Mouse (Mus musculus) embryonic facial prominence, embryonic 13.5 days (tissue): ENCODE data around the gene Myrf. TPM values are rescaled to one million over a fixed set of nuclear protein-coding genes. Genes with fewer than 3 reads are reported as not detected.

Source experiments
- ATAC-seq: fragments of 200-750 bp; cut with Nextera tagmentation; 2 replicates; pipeline ENCODE4 v1.8.0; 2017; ENCODE audit warnings: low read depth; ENCODE audit not compliant: insufficient number of reproducible peaks, insufficient read depth, low FRiP score, low TSS enrichment
- H3K27ac ChIP-seq: fragments of 300-500 bp; sonication (generic); 2 replicates; pipeline ENCODE4 v1.5.1; 2015; ENCODE audit warnings: moderate library complexity, mild to moderate bottlenecking, inconsistent platforms
- H3K27me3 ChIP-seq: fragments of 300-500 bp; sonication (generic); 2 replicates; pipeline ENCODE4 v1.6.1; 2015; ENCODE audit warnings: mild to moderate bottlenecking, inconsistent platforms
- H3K36me3 ChIP-seq: fragments of 300-500 bp; sonication (generic); 2 replicates; pipeline ENCODE4 v1.6.1; 2015; ENCODE audit warnings: mild to moderate bottlenecking, inconsistent platforms
- H3K4me1 ChIP-seq: fragments of 300-500 bp; sonication (generic); 2 replicates; pipeline ENCODE4 v1.6.1; 2015; ENCODE audit warnings: inconsistent platforms
- H3K4me2 ChIP-seq: fragments of 300-500 bp; sonication (generic); 2 replicates; pipeline ENCODE4 v1.6.1; 2015; ENCODE audit warnings: moderate library complexity, mild to moderate bottlenecking, inconsistent platforms
- H3K4me3 ChIP-seq: fragments of 300-500 bp; sonication (generic); 2 replicates; pipeline ENCODE4 v1.5.1; 2015; ENCODE audit warnings: mild to moderate bottlenecking, inconsistent platforms
- H3K9ac ChIP-seq: fragments of 300-500 bp; sonication (generic); 2 replicates; pipeline ENCODE4 v1.6.1; 2015; ENCODE audit warnings: mild to moderate bottlenecking, inconsistent platforms
- H3K9me3 ChIP-seq: fragments of 300-500 bp; sonication (generic); 2 replicates; pipeline ENCODE4 v1.6.1; 2016; ENCODE audit warnings: inconsistent platforms
- WGBS: fragments of 180-500 bp; shearing (Covaris S2); methylation state at CpG from one replicate; pipeline ENCODE4 v1.1.7; 2015; ENCODE audit warnings: mixed read lengths; 5-methylcytosine and 5-hydroxymethylcytosine counted together
- polyA plus RNA-seq: library from polyadenylated mRNA; unstranded; fragments of >200 nt; fragmentation: Nextera tagmentation; extraction: Ambion mirVana; gene quantifications from 2 replicates; pipeline ENCODE4 v1.2.1, GENCODE M21; 2015

Gene Myrf
- polyA plus RNA-seq, 1 experiment from 2014 or later: 0.91 TPM

DNA sequence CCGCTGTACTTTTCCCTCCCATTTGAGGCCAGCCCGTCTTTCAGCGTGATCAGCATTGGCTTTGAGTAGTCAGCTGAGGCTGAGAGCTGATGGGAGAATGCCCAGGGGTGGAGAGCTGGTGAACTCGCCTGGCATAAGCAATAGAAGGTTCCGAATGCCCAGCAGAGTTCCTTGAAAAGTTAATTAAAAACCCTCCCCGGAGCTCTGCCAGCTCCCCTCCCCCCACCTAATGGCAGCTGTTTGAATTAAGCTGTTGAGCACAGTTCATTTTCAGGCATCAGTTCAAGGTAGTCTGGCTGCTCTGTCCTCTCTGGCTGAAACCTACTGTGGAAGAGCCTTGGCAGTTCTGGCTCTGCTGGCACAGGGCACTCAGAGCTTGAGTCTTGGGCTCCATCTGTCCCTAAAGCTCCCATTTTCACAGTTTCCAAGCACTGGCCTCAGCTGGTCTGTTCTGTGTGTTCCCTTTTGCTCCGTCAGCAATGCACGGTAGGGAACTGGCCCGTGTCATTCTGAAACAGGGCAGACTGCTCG is 52.2 kb downstream of the Myrf start:
- Histone ChIP-seq H3K27ac (peak overlapping the region; percentile 48; the same call in 1 of the 2 replicates), H3K9ac (peak overlapping the region; percentile 16; the same call in 1 of the 2 replicates), H3K9me3 (no peaks in the 10 kb centered on the region), H3K4me1 (peaks cover 35% of the 10 kb centered on the region), H3K4me3 (no peak overlapping the region), H3K27me3 (no peaks in the 10 kb centered on the region), H3K36me3 (peaks cover 86% of the 10 kb centered on the region), H3K4me2 (no peak overlapping the region)
- no peak for ATAC-seq
- WGBS: 55% methylated on average over 10 of the region's 10 CpGs

- no peak overlapping the region for H3K27ac ChIP-seq
- no peak overlapping the region for H3K4me3 ChIP-seq
- peaks cover 39% of the 10 kb centered on the region for H3K4me1 ChIP-seq
- H3K36me3 ChIP-seq: peaks cover 68% of the 10 kb centered on the region
- H3K9me3 ChIP-seq: no peaks in the 10 kb centered on the region
- H3K9ac ChIP-seq: no peak overlapping the region
- 88% methylated on average over 8 of the region's 8 CpGs for WGBS
- H3K27me3 ChIP-seq: no peaks in the 10 kb centered on the region
- H3K4me2 ChIP-seq: no peak overlapping the region
- ATAC-seq: no peak
These were observed 54.0 kb downstream of the Myrf start for GRCm38 (mm10) chr19:10186569-10186968.

- 93% methylated on average over 3 of the region's 3 CpGs for WGBS
- Histone ChIP-seq H3K4me3 (no peak overlapping the region), H3K9me3 (no peaks in the 10 kb centered on the region), H3K4me2 (no peak overlapping the region), H3K9ac (no peak overlapping the region), H3K27ac (no peak overlapping the region), H3K27me3 (no peaks in the 10 kb centered on the region), H3K4me1 (peaks cover 39% of the 10 kb centered on the region), H3K36me3 (peaks cover 61% of the 10 kb centered on the region)
- ATAC-seq: no peak
These were observed 54.7 kb downstream of the Myrf start for GRCm38 (mm10) chr19:10185876-10186275.

GRCm38 (mm10) chr19:10184096-10184495 is 56.5 kb downstream of the Myrf start:
- Histone ChIP-seq H3K9ac (peak overlapping the region; percentile 92), H3K4me1 (peaks cover 39% of the 10 kb centered on the region), H3K4me3 (peak overlapping the region; percentile 89), H3K27me3 (no peaks in the 10 kb centered on the region), H3K36me3 (peaks cover 43% of the 10 kb centered on the region), H3K9me3 (no peaks in the 10 kb centered on the region), H3K27ac (peak overlapping the region; percentile 95), H3K4me2 (peak overlapping the region; percentile 86)
- ATAC-seq: no peak
- WGBS: 10% methylated on average over 12 of the region's 12 CpGs

DNA sequence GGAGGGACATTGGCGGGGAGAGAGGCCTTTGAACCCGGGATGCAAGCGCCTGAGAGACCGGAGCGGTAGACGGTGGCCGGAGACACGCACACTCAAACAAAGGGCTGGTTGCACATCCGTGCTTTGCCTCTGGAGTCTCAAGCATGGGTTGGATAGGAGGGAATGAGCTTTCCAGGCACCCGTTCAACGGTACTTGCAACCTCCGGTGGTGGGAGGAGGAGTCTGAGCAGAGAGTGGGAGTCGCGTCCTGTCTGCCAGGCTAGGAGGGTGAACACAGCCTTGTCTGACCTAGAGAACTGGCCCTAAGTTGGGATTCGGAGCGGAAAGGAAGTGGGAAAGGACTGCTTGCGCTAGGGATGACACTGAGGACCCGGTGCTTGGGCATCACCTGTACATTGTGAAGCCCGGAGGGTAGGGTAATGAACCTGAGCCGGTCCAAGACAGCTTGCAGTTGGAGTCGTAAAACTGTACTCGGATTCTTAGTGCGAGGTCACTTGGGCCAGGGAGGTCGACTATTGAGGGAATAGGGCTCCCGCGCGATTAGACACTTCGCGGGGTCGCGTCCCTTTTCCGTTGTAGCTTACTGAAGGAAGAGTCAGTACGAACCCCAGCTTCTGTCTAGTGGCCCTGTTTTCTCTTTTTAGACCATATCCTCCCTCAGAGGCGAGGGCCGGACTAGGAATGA is 57.1 kb downstream of the Myrf start:
- no peaks in the 10 kb centered on the region for H3K27me3 ChIP-seq
- no peaks in the 10 kb centered on the region for H3K9me3 ChIP-seq
- peak overlapping the region; percentile 95 for H3K27ac ChIP-seq
- peak overlapping the region; percentile 86 for H3K4me2 ChIP-seq
- peaks cover 37% of the 10 kb centered on the region for H3K36me3 ChIP-seq
- WGBS: 1% methylated on average over 35 of the region's 35 CpGs
- peaks cover 37% of the 10 kb centered on the region for H3K4me1 ChIP-seq
- H3K4me3 ChIP-seq: peak overlapping the region; percentile 89
- ATAC-seq: peak; percentile 45; the same call in 1 of the 2 replicates
- H3K9ac ChIP-seq: peak overlapping the region; percentile 92

DNA sequence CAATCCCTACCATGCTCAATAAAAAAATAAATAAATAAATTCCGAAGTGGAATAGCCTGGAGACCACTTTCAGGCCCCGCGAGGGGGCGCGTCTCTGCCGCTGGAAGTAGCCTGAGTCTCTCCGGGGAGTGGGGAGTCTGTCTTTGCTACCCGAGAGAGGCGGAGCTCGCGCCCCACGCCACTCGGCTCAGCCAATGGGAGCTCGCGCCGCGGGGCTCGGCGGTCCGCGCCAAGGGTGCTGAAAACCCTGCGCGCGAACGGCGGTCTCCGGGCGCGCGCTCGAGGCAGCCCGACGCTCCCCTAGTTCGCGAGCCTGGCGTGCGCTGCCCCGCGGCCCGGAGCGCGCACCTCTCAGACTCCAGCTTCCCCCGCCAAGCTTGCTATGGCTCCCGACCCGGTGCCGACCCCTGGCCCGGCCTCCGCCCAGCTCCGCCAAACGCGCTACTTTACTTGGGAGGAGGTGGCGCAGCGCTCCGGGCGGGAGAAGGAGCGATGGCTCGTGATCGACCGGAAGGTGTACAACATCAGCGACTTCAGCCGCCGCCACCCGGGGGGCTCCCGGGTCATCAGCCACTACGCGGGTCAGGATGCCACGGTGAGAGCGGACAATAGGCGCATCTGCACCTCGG is 57.8 kb downstream of the Myrf start, which contains the start of gene Fads1:
Gene Fads1 (plus strand): TSS at position 219 of the 629 bp plus-strand sequence.
- Histone ChIP-seq H3K4me1 (peaks cover 30% of the 10 kb centered on the region), H3K36me3 (peaks cover 30% of the 10 kb centered on the region), H3K4me3 (peak within 1 kb of the TSS; percentile 89), H3K9ac (peak within 1 kb of the TSS; percentile 92), H3K27ac (peak within 1 kb of the TSS; percentile 95), H3K4me2 (peak within 1 kb of the TSS; percentile 86), H3K9me3 (no peaks in the 10 kb centered on the region), H3K27me3 (no peaks in the 10 kb centered on the region)
- ATAC-seq: peak; percentile 96
- WGBS: 0% methylated on average over 70 of the region's 70 CpGs

DNA sequence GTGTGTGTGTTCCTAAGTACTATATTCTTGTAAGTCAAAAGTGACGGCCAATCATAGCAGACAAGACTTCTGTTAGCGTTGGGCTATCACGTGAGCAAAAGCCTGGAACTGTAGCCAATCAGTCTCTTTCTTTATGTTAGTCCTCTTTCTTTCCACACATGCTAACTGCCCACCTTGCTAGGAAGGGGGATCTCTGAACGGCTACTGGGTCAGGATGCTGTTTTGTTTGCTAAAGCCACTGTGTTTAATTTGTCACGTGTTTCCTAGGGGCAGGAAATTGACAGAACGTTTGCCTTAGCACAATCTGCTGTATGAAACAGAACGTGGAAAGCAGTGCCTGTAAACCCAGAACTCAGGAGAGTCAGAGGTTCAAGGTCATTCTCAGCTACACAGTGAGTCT is 58.4 kb downstream of the Myrf start:
- Histone ChIP-seq H3K4me3 (peak overlapping the region; percentile 89), H3K9ac (peak overlapping the region; percentile 44; the same call in 1 of the 2 replicates), H3K4me2 (peak overlapping the region; percentile 86), H3K9me3 (no peaks in the 10 kb centered on the region), H3K27me3 (no peaks in the 10 kb centered on the region), H3K27ac (peak overlapping the region; percentile 29; the same call in 1 of the 2 replicates), H3K4me1 (peaks cover 26% of the 10 kb centered on the region), H3K36me3 (peaks cover 24% of the 10 kb centered on the region)
- no peak for ATAC-seq
- WGBS: 35% methylated on average over 7 of the region's 7 CpGs

DNA sequence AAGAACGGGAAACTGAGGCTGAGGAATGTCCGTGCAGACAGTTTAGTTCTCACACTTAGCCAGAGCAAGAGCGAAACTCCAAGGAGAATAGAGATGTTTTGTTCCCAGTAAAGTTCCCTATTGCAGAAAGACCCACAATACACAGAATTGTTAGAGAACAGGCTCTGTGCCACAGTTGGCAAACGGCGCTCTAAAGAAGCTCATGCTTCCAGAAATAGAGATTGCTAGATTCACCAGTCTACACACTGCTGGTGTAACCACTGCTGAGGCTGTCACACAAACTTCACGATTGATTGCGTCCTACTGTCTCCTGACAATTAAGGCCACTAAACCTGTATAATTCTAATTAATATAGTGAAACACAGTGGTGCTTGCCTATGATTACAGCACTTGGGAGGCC is 59.3 kb downstream of the Myrf start:
- Histone ChIP-seq H3K4me3 (no peak overlapping the region), H3K27ac (no peak overlapping the region), H3K36me3 (peaks cover 15% of the 10 kb centered on the region), H3K27me3 (no peaks in the 10 kb centered on the region), H3K4me1 (peaks cover 24% of the 10 kb centered on the region), H3K9ac (no peak overlapping the region), H3K9me3 (no peaks in the 10 kb centered on the region), H3K4me2 (no peak overlapping the region)
- 92% methylated on average over 7 of the region's 7 CpGs for WGBS
- no peak for ATAC-seq

DNA sequence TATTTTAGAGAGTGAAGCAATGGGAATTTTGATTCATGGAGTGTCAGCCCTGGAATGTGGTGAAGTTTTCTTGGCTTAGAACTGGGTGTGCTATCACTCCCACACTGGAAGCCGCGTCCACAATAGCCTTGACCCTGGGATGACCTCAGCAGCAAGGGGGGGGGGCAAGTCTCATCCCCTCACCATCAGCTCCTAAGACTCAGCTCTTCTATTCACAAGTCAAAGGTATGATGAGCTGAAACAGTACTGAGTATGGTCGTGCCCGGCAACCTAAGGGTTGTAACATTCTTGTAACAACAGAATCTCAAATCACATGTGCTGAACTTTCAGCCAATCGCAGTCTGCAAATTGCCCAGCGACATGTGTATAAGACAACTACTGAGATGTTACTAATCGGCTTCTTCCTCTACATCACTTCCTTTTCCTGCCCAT is 63.6 kb downstream of the Myrf start:
- no peak for ATAC-seq
- Histone ChIP-seq H3K4me2 (no peak overlapping the region), H3K27me3 (no peaks in the 10 kb centered on the region), H3K9ac (no peak overlapping the region), H3K36me3 (no peaks in the 10 kb centered on the region), H3K9me3 (no peaks in the 10 kb centered on the region), H3K4me3 (no peak overlapping the region), H3K27ac (no peak overlapping the region), H3K4me1 (no peaks in the 10 kb centered on the region)
- WGBS: 80% methylated on average over 7 of the region's 7 CpGs

DNA sequence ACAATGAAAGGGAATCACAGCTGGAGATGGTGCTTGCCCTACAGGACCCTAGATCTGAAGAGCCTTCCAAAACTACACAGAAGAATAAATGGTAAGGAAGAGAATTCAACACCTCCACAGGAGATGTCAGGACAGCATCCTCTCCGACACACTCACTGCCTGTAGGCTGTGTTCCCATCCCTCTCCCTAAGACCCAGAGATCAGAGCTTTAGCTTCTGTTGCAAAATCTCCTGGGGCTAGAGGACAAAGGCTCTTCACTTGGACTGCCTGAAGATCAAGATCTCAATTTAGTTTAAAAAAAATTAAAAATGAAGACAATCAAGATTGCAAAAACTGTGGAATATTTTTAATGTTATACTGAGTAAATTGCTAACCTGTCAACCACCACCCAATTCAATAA is 64.1 kb downstream of the Myrf start:
- 59% methylated on average over 1 of the region's 1 CpGs for WGBS
- Histone ChIP-seq H3K9ac (no peak overlapping the region), H3K4me2 (no peak overlapping the region), H3K27me3 (no peaks in the 10 kb centered on the region), H3K4me3 (no peak overlapping the region), H3K27ac (no peak overlapping the region), H3K36me3 (no peaks in the 10 kb centered on the region), H3K4me1 (no peaks in the 10 kb centered on the region), H3K9me3 (no peaks in the 10 kb centered on the region)
- no peak for ATAC-seq

GRCm38 (mm10) chr19:10174956-10175355 is 65.6 kb downstream of the Myrf start:
- no peak overlapping the region for H3K9ac ChIP-seq
- no peak overlapping the region for H3K4me2 ChIP-seq
- no peaks in the 10 kb centered on the region for H3K27me3 ChIP-seq
- no peak overlapping the region for H3K4me3 ChIP-seq
- H3K9me3 ChIP-seq: no peaks in the 10 kb centered on the region
- no peak overlapping the region for H3K27ac ChIP-seq
- 76% methylated on average over 4 of the region's 4 CpGs for WGBS
- ATAC-seq: no peak
- no peaks in the 10 kb centered on the region for H3K36me3 ChIP-seq
- H3K4me1 ChIP-seq: no peaks in the 10 kb centered on the region
